Mouse (Mus musculus): ENCODE results near the gene Ltf. TPM values are rescaled to one million over a fixed set of nuclear protein-coding genes. Genes with fewer than 3 reads are reported as not detected.

Gene Ltf
- polyA plus RNA-seq, 1 experiment from 2014 or later: not detected

GRCm38 (mm10) chr9:111058943-111059556 is 40.0 kb downstream of the Ltf start:
- Histone ChIP-seq H3K4me1 (ENCODE audit: control insufficient read depth, insufficient read depth, low read length) (no peaks in the 10 kb centered on the region), H3K27ac (ENCODE audit: low read depth, low read length) (no peak overlapping the region), H3K4me3 (ENCODE audit: low read depth, low read length) (no peak overlapping the region), H3K9me3 (ENCODE audit: control insufficient read depth, low read length) (no peaks in the 10 kb centered on the region), H3K36me3 (ENCODE audit: control insufficient read depth, insufficient read depth, low read length) (no peaks in the 10 kb centered on the region), H3K27me3 (ENCODE audit: control insufficient read depth, insufficient read depth, low read length) (no peaks in the 10 kb centered on the region), H3K9ac (ENCODE audit: low read length) (no peak overlapping the region), H3K4me2 (ENCODE audit: low read depth) (no peak overlapping the region)
- 76% methylated on average over 10 of the region's 10 CpGs for WGBS
- DNase-seq (ENCODE audit: low spot score) (no peak), ATAC-seq (ENCODE audit: insufficient read depth, low FRiP score, low TSS enrichment) (no peak)

- ATAC-seq (ENCODE audit: insufficient read depth, low FRiP score, low TSS enrichment) (no peak), DNase-seq (ENCODE audit: low spot score) (no peak)
- H3K27ac ChIP-seq (ENCODE audit: low read depth, low read length): no peak overlapping the region
- no peak overlapping the region for H3K4me2 ChIP-seq (ENCODE audit: low read depth)
- no peak overlapping the region for H3K4me3 ChIP-seq (ENCODE audit: low read depth, low read length)
- H3K27me3 ChIP-seq (ENCODE audit: control insufficient read depth, insufficient read depth, low read length): no peaks in the 10 kb centered on the region
- H3K9me3 ChIP-seq (ENCODE audit: control insufficient read depth, low read length): no peaks in the 10 kb centered on the region
- 74% methylated on average over 5 of the region's 5 CpGs for WGBS
- no peak overlapping the region for H3K9ac ChIP-seq (ENCODE audit: low read length)
- no peaks in the 10 kb centered on the region for H3K4me1 ChIP-seq (ENCODE audit: control insufficient read depth, insufficient read depth, low read length)
- no peaks in the 10 kb centered on the region for H3K36me3 ChIP-seq (ENCODE audit: control insufficient read depth, insufficient read depth, low read length)
Measured at GRCm38 (mm10) chr9:111062840-111063239, 43.8 kb downstream of the Ltf start.

- WGBS: 83% methylated on average over 4 of the region's 4 CpGs
Measured at GRCm38 (mm10) chr9:111067052-111067451, 48.0 kb downstream of the Ltf start.

DNA sequence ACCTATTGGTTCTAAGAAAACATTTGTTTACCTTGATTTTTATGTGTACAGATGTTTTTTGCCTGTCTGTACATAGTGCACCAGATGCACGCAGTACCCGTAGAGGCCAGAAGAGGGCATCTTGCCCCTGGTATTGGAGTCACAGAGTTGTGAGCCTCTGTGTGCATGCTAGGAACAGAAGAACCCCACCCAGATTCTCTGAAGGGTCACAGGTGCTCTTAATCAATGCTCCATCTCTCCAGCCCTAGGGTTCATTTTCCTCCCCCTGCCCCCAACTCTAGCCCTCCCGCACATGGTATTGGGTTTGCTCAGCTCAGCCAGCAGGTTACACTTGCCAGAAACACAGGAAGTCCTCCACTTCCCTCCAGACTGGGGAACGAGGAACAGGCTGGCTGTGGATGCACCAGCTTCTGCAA is 51.5 kb downstream of the Ltf start:
- ATAC-seq (ENCODE audit: insufficient read depth, low FRiP score, low TSS enrichment) (no peak), DNase-seq (ENCODE audit: low spot score) (peak; percentile 67)
- no peak overlapping the region for H3K9ac ChIP-seq (ENCODE audit: low read length)
- H3K4me2 ChIP-seq (ENCODE audit: low read depth): no peak overlapping the region
- 0 out of 2 replicates have a peak, but pooled peaks cover 3% of the 10 kb centered on the region for H3K9me3 ChIP-seq (ENCODE audit: control insufficient read depth, low read length)
- H3K27me3 ChIP-seq (ENCODE audit: control insufficient read depth, insufficient read depth, low read length): no peaks in the 10 kb centered on the region
- H3K36me3 ChIP-seq (ENCODE audit: control insufficient read depth, insufficient read depth, low read length): no peaks in the 10 kb centered on the region
- 28% methylated on average over 4 of the region's 4 CpGs for WGBS
- H3K27ac ChIP-seq (ENCODE audit: low read depth, low read length): no peak overlapping the region
- no peak overlapping the region for H3K4me3 ChIP-seq (ENCODE audit: low read depth, low read length)
- no peaks in the 10 kb centered on the region for H3K4me1 ChIP-seq (ENCODE audit: control insufficient read depth, insufficient read depth, low read length)

More at GRCm38 (mm10) chr9:111067052-111067451, 48.0 kb downstream of the Ltf start:
- DNase-seq (ENCODE audit: low spot score): no peak
- Histone ChIP-seq H3K4me2 (ENCODE audit: low read depth) (no peak overlapping the region), H3K4me3 (ENCODE audit: low read depth, low read length) (no peak overlapping the region), H3K27me3 (ENCODE audit: control insufficient read depth, insufficient read depth, low read length) (no peaks in the 10 kb centered on the region), H3K9me3 (ENCODE audit: control insufficient read depth, low read length) (no peaks in the 10 kb centered on the region), H3K36me3 (ENCODE audit: control insufficient read depth, insufficient read depth, low read length) (no peaks in the 10 kb centered on the region), H3K4me1 (ENCODE audit: control insufficient read depth, insufficient read depth, low read length) (no peaks in the 10 kb centered on the region), H3K27ac (ENCODE audit: low read depth, low read length) (no peak overlapping the region), H3K9ac (ENCODE audit: low read length) (no peak overlapping the region)
- no peak for ATAC-seq (ENCODE audit: insufficient read depth, low FRiP score, low TSS enrichment)

DNA sequence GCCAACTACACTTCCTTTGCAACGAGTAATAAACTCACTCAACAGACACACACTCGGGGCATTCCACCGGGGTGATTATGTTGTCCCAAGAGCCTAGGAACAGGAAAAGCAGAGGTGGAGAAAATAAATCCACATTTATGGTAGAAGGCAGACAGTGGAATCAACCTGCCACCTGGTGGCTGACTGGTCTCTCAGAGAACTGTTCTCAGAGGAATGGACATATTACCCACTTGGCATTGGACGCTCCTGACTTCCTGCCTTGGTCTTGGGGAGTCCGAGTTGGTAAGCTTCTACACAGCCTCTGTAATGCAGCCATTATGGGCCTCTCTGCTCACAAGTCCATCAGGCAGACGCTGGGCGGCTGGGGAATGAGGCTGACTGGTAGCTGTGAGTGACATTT is 53.1 kb downstream of the Ltf start:
- Histone ChIP-seq H3K36me3 (ENCODE audit: control insufficient read depth, insufficient read depth, low read length) (no peaks in the 10 kb centered on the region), H3K9me3 (ENCODE audit: control insufficient read depth, low read length) (0 out of 2 replicates have a peak, but pooled peaks cover 3% of the 10 kb centered on the region), H3K9ac (ENCODE audit: low read length) (no peak overlapping the region), H3K27ac (ENCODE audit: low read depth, low read length) (no peak overlapping the region), H3K4me2 (ENCODE audit: low read depth) (no peak overlapping the region), H3K27me3 (ENCODE audit: control insufficient read depth, insufficient read depth, low read length) (no peaks in the 10 kb centered on the region), H3K4me1 (ENCODE audit: control insufficient read depth, insufficient read depth, low read length) (no peaks in the 10 kb centered on the region), H3K4me3 (ENCODE audit: low read depth, low read length) (no peak overlapping the region)
- DNase-seq (ENCODE audit: low spot score) (no peak), ATAC-seq (ENCODE audit: insufficient read depth, low FRiP score, low TSS enrichment) (no peak)
- WGBS: 68% methylated on average over 7 of the region's 7 CpGs

GRCm38 (mm10) chr9:111072971-111073370 is 53.9 kb downstream of the Ltf start:
- Histone ChIP-seq H3K4me2 (ENCODE audit: low read depth) (no peak overlapping the region), H3K36me3 (ENCODE audit: control insufficient read depth, insufficient read depth, low read length) (no peaks in the 10 kb centered on the region), H3K9ac (ENCODE audit: low read length) (no peak overlapping the region), H3K27me3 (ENCODE audit: control insufficient read depth, insufficient read depth, low read length) (no peaks in the 10 kb centered on the region), H3K27ac (ENCODE audit: low read depth, low read length) (no peak overlapping the region), H3K4me3 (ENCODE audit: low read depth, low read length) (no peak overlapping the region), H3K4me1 (ENCODE audit: control insufficient read depth, insufficient read depth, low read length) (no peaks in the 10 kb centered on the region), H3K9me3 (ENCODE audit: control insufficient read depth, low read length) (0 out of 2 replicates have a peak, but pooled peaks cover 3% of the 10 kb centered on the region)
- DNase-seq (ENCODE audit: low spot score) (no peak), ATAC-seq (ENCODE audit: insufficient read depth, low FRiP score, low TSS enrichment) (no peak)
- WGBS: 83% methylated on average over 4 of the region's 4 CpGs

DNA sequence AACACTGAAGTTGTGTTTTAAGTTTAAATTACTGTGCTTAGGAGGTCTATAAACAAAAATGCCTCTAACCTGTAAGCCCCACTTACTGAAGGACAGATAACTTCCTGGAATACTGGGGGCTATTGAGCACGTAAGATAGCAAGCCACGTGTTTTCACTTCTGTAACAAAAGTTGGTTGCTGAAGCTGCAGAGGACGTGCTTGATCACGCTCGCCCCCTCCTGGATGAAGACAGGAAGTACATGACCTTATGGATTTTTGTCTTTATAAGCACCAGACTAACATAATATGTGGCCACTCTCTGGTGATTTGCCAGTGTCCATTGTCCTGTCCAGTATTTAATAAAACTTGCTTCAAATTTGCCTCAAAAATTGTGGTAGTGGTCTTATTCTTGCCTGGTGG is 58.7 kb downstream of the Ltf start:
- Histone ChIP-seq H3K4me3 (ENCODE audit: low read depth, low read length) (no peak overlapping the region), H3K4me2 (ENCODE audit: low read depth) (no peak overlapping the region), H3K27ac (ENCODE audit: low read depth, low read length) (no peak overlapping the region), H3K27me3 (ENCODE audit: control insufficient read depth, insufficient read depth, low read length) (no peaks in the 10 kb centered on the region), H3K36me3 (ENCODE audit: control insufficient read depth, insufficient read depth, low read length) (no peaks in the 10 kb centered on the region), H3K9ac (ENCODE audit: low read length) (no peak overlapping the region), H3K9me3 (ENCODE audit: control insufficient read depth, low read length) (0 out of 2 replicates have a peak, but pooled peaks cover 3% of the 10 kb centered on the region), H3K4me1 (ENCODE audit: control insufficient read depth, insufficient read depth, low read length) (no peaks in the 10 kb centered on the region)
- 59% methylated on average over 5 of the region's 5 CpGs for WGBS
- no peak for ATAC-seq (ENCODE audit: insufficient read depth, low FRiP score, low TSS enrichment)
- no peak for DNase-seq (ENCODE audit: low spot score)

- no peaks in the 10 kb centered on the region for H3K4me1 ChIP-seq (ENCODE audit: control insufficient read depth, insufficient read depth, low read length)
- no peak overlapping the region for H3K27ac ChIP-seq (ENCODE audit: low read depth, low read length)
- no peaks in the 10 kb centered on the region for H3K27me3 ChIP-seq (ENCODE audit: control insufficient read depth, insufficient read depth, low read length)
- no peak overlapping the region for H3K9ac ChIP-seq (ENCODE audit: low read length)
- no peak overlapping the region for H3K4me3 ChIP-seq (ENCODE audit: low read depth, low read length)
- H3K4me2 ChIP-seq (ENCODE audit: low read depth): no peak overlapping the region
- no peaks in the 10 kb centered on the region for H3K9me3 ChIP-seq (ENCODE audit: control insufficient read depth, low read length)
- H3K36me3 ChIP-seq (ENCODE audit: control insufficient read depth, insufficient read depth, low read length): no peaks in the 10 kb centered on the region
- 89% methylated on average over 8 of the region's 8 CpGs for WGBS
- no peak for DNase-seq (ENCODE audit: low spot score)
- no peak for ATAC-seq (ENCODE audit: insufficient read depth, low FRiP score, low TSS enrichment)
Measured at GRCm38 (mm10) chr9:111080801-111081200, 61.7 kb downstream of the Ltf start.

DNA sequence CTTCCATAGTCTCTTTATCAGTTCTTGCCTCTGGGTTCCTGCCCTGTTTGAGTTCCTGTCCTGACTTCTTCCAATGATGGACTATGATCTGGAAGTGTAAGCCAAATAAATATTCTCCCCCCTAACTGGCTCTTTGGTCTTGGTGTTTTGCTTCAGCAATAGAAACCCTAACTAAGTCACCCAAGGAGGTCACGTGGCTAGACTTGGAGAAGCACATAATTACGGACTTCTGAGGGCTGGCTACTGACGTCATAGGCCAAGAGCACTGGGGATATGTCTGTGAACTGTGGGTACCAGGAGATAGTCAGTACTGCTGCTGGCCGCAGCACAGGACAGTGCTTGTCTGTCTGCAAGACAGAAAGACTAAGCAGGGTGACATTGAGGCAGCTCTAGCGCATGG is 62.7 kb downstream of the Ltf start:
- Histone ChIP-seq H3K27ac (ENCODE audit: low read depth, low read length) (no peak overlapping the region), H3K4me1 (ENCODE audit: control insufficient read depth, insufficient read depth, low read length) (no peaks in the 10 kb centered on the region), H3K36me3 (ENCODE audit: control insufficient read depth, insufficient read depth, low read length) (no peaks in the 10 kb centered on the region), H3K4me3 (ENCODE audit: low read depth, low read length) (no peak overlapping the region), H3K9ac (ENCODE audit: low read length) (no peak overlapping the region), H3K9me3 (ENCODE audit: control insufficient read depth, low read length) (no peaks in the 10 kb centered on the region), H3K4me2 (ENCODE audit: low read depth) (no peak overlapping the region), H3K27me3 (ENCODE audit: control insufficient read depth, insufficient read depth, low read length) (no peaks in the 10 kb centered on the region)
- WGBS: 87% methylated on average over 5 of the region's 5 CpGs
- DNase-seq (ENCODE audit: low spot score) (no peak), ATAC-seq (ENCODE audit: insufficient read depth, low FRiP score, low TSS enrichment) (no peak)

Measured in neural tube, embryonic 11.5 days (tissue).